Mouse (Mus musculus) monocyte, adult 5-6 weeks (primary cell): ENCODE measurements around the gene Cdkn1c. TPM values are rescaled to one million over a fixed set of nuclear protein-coding genes. Genes with fewer than 3 reads are reported as not detected.

Source experiments
- ATAC-seq: fragments of 153-309, 156-312 bp; replicated peaks from 2 replicates; pipeline ENCODE4 v1.8.0; 2017; ENCODE audit warnings: mild to moderate bottlenecking; ENCODE audit not compliant: low TSS enrichment, insufficient number of reproducible peaks, severe bottlenecking, poor library complexity, low FRiP score
- total RNA-seq: library from RNA; stranded (forward); fragments of 200-1000, 200-491, 200-594 nt; gene quantifications from 3 replicates; pipeline ENCODE4 v1.2.3, GENCODE M21; 2017

Gene Cdkn1c
- total RNA-seq, 1 experiment from 2014 or later = 3.5 TPM

GRCm38 (mm10) chr7:143444955-143445648, 15.7 kb downstream of the Cdkn1c start:
- no peak for ATAC-seq

GRCm38 (mm10) chr7:143444580-143444954, 16.3 kb downstream of the Cdkn1c start:
- ATAC-seq = no peak

GRCm38 (mm10) chr7:143438965-143439364, 21.9 kb downstream of the Cdkn1c start:
- no peak for ATAC-seq

- ATAC-seq = no peak
Measured at GRCm38 (mm10) chr7:143437894-143438581, 22.8 kb downstream of the Cdkn1c start.

- no peak for ATAC-seq
Measured at GRCm38 (mm10) chr7:143437231-143437893, 23.5 kb downstream of the Cdkn1c start.

GRCm38 (mm10) chr7:143433331-143433730, 27.5 kb downstream of the Cdkn1c start:
- no peak for ATAC-seq

GRCm38 (mm10) chr7:143432631-143433030, 28.2 kb downstream of the Cdkn1c start:
- ATAC-seq = no peak

GRCm38 (mm10) chr7:143428814-143429499, 31.9 kb downstream of the Cdkn1c start:
- ATAC-seq = no peak

- ATAC-seq = no peak
Measured at GRCm38 (mm10) chr7:143428142-143428813, 32.6 kb downstream of the Cdkn1c start.

- no peak for ATAC-seq
Measured at GRCm38 (mm10) chr7:143419585-143420160, 41.2 kb downstream of the Cdkn1c start.

GRCm38 (mm10) chr7:143417875-143418274, 43.0 kb downstream of the Cdkn1c start:
- no peak for ATAC-seq

GRCm38 (mm10) chr7:143416406-143416805, 44.4 kb downstream of the Cdkn1c start:
- ATAC-seq = no peak

- no peak for ATAC-seq
Measured at GRCm38 (mm10) chr7:143415070-143415469, 45.8 kb downstream of the Cdkn1c start.

GRCm38 (mm10) chr7:143412606-143413005, 48.2 kb downstream of the Cdkn1c start:
- no peak for ATAC-seq

- ATAC-seq = no peak
Measured at GRCm38 (mm10) chr7:143408615-143409021, 52.2 kb downstream of the Cdkn1c start.
